Mouse (Mus musculus): Measurements from ENCODE around the gene Trmo. TPM values are rescaled to one million over a fixed set of nuclear protein-coding genes. Genes with fewer than 3 reads are reported as not detected.

Trmo gene
- polyA plus RNA-seq, 1 experiment from 2014 or later: 9.9 TPM

GRCm38 (mm10) chr4:46337990-46338389, 51.2 kb downstream of the Trmo start:
- no peak overlapping the region for H3K4me2 ChIP-seq (ENCODE audit: low read depth, low read length)
- H3K27me3 ChIP-seq (ENCODE audit: control insufficient read depth, insufficient read depth, low read length): peaks cover 57% of the 10 kb centered on the region
- 5% methylated on average over 3 of the region's 3 CpGs for WGBS
- ATAC-seq (ENCODE audit: insufficient read depth, low FRiP score): no peak
- no peaks in the 10 kb centered on the region for H3K9me3 ChIP-seq (replicated peaks; ENCODE audit: control insufficient read depth, low read length)
- H3K9ac ChIP-seq (ENCODE audit: low read length): no peak overlapping the region
- no peaks in the 10 kb centered on the region for H3K36me3 ChIP-seq (ENCODE audit: control insufficient read depth, insufficient read depth, low read length)
- H3K4me3 ChIP-seq (replicated peaks; ENCODE audit: low read length): no peak overlapping the region
- H3K27ac ChIP-seq (ENCODE audit: low read length): no peak overlapping the region
- H3K4me1 ChIP-seq (ENCODE audit: control insufficient read depth, insufficient read depth, low read length): no peaks in the 10 kb centered on the region; the same call in 1 of the 2 replicates

DNA sequence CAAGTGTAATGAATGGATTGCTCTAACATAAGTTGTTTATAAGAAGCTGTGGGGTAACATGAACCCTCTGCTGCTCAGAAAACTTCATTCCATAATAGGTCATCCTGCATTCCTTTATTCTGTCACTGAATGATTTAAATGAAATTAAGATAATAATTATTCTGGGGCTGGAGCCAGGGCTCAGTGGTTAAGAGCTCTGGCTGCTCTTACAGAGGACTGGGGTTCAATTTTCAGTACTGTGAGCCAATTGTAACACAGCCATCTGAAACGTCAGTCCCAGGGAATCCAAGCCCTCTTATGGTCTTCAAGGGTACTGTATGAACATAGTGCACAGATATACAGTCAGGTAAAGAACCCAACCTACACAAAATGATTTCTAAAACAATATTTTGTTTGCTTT, 53.4 kb downstream of the Trmo start:
- no peak for ATAC-seq (ENCODE audit: insufficient read depth, low FRiP score)
- Histone ChIP-seq H3K4me3 (replicated peaks; ENCODE audit: low read length) (no peak overlapping the region), H3K9me3 (replicated peaks; ENCODE audit: control insufficient read depth, low read length) (no peaks in the 10 kb centered on the region), H3K4me2 (ENCODE audit: low read depth, low read length) (no peak overlapping the region), H3K27me3 (ENCODE audit: control insufficient read depth, insufficient read depth, low read length) (peaks cover 38% of the 10 kb centered on the region), H3K27ac (ENCODE audit: low read length) (no peak overlapping the region), H3K36me3 (ENCODE audit: control insufficient read depth, insufficient read depth, low read length) (no peaks in the 10 kb centered on the region), H3K4me1 (ENCODE audit: control insufficient read depth, insufficient read depth, low read length) (no peaks in the 10 kb centered on the region), H3K9ac (ENCODE audit: low read length) (no peak overlapping the region)
- 3% methylated on average over 1 of the region's 1 CpGs for WGBS

- H3K4me3 ChIP-seq (replicated peaks; ENCODE audit: low read length): no peak overlapping the region
- no peak overlapping the region for H3K9ac ChIP-seq (ENCODE audit: low read length)
- H3K4me1 ChIP-seq (ENCODE audit: control insufficient read depth, insufficient read depth, low read length): no peaks in the 10 kb centered on the region
- H3K36me3 ChIP-seq (ENCODE audit: control insufficient read depth, insufficient read depth, low read length): no peaks in the 10 kb centered on the region
- no peak overlapping the region for H3K27ac ChIP-seq (ENCODE audit: low read length)
- no peaks in the 10 kb centered on the region for H3K27me3 ChIP-seq (ENCODE audit: control insufficient read depth, insufficient read depth, low read length)
- 62% methylated on average over 3 of the region's 3 CpGs for WGBS
- H3K4me2 ChIP-seq (ENCODE audit: low read depth, low read length): no peak overlapping the region
- ATAC-seq (ENCODE audit: insufficient read depth, low FRiP score): no peak
- no peaks in the 10 kb centered on the region for H3K9me3 ChIP-seq (replicated peaks; ENCODE audit: control insufficient read depth, low read length)
These were observed 60.3 kb downstream of the Trmo start for GRCm38 (mm10) chr4:46328906-46329305.

Other genes with a start within 250 kb of the Trmo start
- gene Xpa, start 193.1 kb downstream of the Trmo start, polyA plus RNA-seq (2015; fragmentation: Nextera tagmentation; extraction: Ambion mirVana): 18.0 and 20.8 TPM in 2 replicates
- 0.26 and 0.31 TPM in 2 replicates for gene Foxe1, start 45.8 kb downstream of the Trmo start, polyA plus RNA-seq (2015; fragmentation: Nextera tagmentation; extraction: Ambion mirVana)
- gene Hemgn, start 24.1 kb upstream of the Trmo start, polyA plus RNA-seq (2015; fragmentation: Nextera tagmentation; extraction: Ambion mirVana): 16.6 and 17.6 TPM in 2 replicates
- 184 and 201 TPM in 2 replicates for gene Anp32b, start 61.5 kb upstream of the Trmo start, polyA plus RNA-seq (2015; fragmentation: Nextera tagmentation; extraction: Ambion mirVana)
- gene Nans, start 99.8 kb upstream of the Trmo start, polyA plus RNA-seq (2015; fragmentation: Nextera tagmentation; extraction: Ambion mirVana): 90.7 and 101 TPM in 2 replicates
- gene Trim14, start 146.7 kb upstream of the Trmo start, polyA plus RNA-seq (2015; fragmentation: Nextera tagmentation; extraction: Ambion mirVana): 4.4 and 5.7 TPM in 2 replicates
- gene Coro2a, start 212.8 kb upstream of the Trmo start, polyA plus RNA-seq (2015; fragmentation: Nextera tagmentation; extraction: Ambion mirVana): 26.4 and 27.1 TPM in 2 replicates